Mouse (Mus musculus) skeletal muscle tissue, adult 2 months (tissue): ENCODE data around the gene Pnliprp2.

Experiments
- DNase-seq: peaks from one replicate; pipeline ENCODE4 v3.0.0-alpha.2; 2012; ENCODE audit warnings: low read depth, low spot score

Gene Pnliprp2

DNA sequence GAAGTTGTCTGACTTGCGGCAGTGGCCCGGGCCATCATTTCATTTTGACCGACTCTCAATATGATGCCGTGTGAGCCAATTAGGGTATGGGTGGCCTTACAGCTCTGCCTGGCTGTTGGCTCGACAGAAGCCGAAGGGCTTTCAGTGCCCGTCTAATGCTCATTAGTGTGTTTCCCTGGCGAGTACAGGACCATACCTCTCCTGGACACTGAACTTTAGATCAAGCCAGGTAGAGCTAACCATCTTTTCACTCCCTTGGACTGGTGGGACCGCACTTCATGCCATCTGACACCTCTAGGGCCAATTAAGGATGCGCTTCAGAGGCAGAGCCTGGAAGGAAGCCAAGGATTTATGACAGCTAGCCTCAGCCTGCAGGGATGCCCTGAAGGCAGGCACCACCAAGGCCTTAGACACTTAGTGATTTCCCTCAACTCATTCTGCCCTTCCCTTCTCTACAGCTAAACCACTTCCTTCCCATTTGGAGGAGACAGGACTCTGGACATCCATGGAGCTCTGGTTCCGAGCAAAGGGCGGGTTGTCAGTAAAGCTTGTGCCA is 35.7 kb downstream of the Pnliprp2 start:
- DNase-seq, result no peak

DNA sequence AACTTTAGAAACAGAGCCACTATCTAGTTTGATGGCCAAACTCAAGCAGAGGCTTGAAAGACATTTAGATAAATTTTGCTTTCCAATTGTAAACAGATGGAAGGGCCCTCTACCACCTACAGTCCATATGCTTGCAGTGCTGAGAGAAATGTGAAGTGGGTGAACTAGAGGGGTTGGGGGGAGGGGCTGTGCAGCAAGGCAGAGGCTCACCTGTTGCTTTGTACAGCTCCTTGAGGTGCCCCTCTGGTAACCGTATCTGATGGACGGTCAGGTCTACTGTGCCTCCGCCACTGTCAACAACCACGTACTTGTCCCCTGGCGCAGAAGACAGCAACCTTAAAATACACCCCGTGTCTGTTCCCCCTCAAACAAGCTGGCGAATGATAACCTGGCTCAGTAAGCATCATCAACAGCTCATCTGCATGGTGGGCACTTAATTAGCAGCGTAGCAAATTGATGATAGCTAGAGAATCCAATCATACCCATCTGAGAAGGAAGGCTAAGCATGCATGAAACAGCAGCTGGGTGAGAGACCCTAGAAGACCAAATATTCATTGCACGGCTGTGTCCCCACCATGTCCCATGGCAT is 45.8 kb downstream of the Pnliprp2 start:
- no peak for DNase-seq

DNA sequence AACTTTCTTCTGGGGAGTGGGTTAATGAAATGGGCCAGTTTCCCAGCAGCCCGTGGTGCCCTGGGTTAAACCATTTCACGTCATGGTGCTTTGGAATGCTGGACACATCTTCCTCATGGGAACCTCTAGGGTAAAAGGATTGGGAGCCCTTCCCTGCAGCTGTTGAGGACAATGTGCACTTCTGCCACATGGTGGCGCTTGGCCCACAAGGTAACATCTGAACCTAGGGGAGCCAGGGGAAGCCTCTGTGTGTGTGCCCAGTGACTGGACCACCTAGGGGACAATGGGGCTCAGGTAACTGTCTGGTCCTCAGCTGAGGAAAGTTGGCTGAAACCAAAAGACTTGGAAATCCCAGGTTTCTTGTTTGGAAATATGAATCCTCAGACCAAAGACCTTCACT is 46.8 kb downstream of the Pnliprp2 start:
- DNase-seq, result peak; percentile 49

DNA sequence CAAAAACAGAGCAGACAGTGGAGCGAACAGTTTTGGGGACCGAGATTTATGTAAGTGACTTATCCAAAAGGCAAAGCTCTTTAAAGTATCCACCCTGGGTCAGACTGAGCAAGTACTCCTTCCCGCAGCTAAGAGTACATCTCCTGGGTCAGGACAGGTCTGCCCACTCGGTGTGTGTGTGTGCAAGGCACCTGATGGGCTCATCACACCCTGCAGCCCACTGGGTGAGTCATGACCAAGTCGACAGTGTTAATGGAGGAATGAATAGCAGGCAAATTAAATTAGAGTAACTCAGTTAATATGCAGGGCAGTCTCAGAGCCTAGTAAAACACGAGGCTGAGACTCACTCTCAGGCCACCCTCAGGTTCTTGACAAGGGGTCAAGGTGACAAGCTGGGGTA is 49.3 kb downstream of the Pnliprp2 start:
- DNase-seq, result no peak

DNA sequence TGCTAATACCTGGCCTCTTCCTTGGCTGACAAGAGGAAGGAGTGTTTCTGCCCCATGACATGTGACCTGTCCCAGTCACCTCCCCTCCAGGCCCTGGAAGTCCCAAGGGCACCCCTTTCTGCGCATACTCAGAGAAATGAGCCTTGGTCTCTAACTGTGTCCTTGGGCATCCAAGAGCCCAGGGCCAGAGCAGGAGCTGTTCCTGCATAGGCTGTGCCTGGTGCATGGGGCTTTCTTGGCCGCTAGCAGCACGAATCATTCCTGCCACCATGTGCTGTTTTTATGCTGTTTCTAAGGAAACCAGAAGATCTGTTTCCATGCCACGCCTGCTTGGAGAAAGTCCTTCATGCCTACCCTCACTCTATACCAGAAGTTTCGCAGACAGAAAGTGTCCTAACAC is 51.0 kb downstream of the Pnliprp2 start:
- no peak for DNase-seq

DNA sequence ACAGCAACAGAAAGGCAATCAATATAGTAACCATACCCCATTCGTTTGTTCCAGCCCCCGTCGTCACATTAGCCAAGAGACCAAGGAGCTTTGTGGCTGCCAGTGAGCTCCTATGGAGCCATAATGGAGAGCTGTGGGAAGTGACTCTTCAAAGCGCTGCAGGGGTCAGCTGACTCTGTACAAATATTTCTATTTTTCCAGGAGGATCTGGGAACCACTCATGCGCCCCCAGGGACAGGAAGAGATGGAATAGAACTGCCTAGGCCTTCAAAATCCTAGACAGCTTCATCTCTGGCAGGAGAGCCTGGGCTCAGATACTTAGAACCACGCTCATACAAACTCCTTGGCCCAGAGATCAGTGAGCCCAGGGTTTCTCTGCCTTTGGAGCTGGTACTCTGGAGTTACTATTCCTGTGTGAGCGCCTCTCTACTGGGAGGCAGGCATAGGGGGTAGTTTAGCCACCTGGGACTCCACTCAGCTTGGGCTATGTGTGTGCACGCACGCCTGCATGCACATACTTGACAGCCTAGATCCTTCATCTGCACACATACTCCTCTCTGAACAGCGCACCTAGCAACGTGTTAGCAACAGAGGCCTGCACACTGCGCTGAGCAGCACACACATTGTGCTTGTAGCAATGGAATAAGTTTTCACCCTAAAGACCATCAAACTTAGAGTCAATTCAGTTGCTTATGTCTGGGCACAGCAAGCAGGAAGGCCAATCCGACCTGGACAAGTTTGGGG is 55.8 kb downstream of the Pnliprp2 start:
- no peak for DNase-seq

DNA sequence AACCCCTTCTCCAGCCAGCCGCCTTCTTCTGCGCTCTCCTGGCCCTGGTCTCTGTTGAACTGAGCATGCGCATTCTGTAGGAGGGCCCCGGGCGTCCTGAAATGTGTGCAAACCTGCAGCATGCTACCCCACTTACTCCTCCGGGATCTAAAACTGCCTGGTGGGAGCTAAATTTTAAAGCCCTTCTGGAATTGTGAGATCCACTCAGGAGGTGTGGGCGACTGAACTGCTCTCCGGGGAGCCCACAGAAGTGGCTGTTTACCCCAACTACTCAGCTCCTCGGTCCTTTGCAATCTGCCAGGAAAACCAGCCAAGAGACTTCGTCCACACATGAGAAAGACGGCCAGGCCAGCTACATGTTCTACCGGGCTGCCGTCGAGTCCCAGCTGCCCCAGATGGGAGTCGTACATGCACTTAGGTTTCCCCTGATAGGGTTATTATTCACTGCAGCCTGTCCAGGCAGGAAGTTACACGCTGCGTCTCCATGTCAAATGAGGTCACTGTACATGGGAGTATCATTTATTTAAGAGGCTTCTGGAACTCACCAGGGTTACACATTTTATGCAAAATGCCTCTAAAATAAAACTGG is 57.0 kb downstream of the Pnliprp2 start:
- peak; percentile 56 for DNase-seq

DNA sequence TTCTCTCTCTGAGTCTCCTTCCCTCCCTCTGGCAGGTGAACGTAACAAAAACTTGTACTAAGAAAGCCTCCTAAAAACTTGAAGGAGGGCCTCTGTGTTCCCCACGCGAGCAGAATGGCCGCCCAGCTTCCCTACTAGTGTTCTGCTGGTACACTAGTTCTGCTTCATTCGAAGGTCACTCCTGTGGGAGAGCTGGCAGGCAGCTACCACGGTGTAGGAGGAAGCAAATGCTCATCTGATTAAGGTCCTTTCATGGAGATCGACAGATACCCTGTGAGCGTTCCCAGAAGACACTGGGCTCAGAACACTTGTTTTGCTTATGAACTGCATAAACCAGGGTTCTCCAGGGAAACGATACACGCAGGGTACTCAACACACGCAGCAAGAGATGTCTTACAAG is 57.9 kb downstream of the Pnliprp2 start:
- DNase-seq, result no peak

DNA sequence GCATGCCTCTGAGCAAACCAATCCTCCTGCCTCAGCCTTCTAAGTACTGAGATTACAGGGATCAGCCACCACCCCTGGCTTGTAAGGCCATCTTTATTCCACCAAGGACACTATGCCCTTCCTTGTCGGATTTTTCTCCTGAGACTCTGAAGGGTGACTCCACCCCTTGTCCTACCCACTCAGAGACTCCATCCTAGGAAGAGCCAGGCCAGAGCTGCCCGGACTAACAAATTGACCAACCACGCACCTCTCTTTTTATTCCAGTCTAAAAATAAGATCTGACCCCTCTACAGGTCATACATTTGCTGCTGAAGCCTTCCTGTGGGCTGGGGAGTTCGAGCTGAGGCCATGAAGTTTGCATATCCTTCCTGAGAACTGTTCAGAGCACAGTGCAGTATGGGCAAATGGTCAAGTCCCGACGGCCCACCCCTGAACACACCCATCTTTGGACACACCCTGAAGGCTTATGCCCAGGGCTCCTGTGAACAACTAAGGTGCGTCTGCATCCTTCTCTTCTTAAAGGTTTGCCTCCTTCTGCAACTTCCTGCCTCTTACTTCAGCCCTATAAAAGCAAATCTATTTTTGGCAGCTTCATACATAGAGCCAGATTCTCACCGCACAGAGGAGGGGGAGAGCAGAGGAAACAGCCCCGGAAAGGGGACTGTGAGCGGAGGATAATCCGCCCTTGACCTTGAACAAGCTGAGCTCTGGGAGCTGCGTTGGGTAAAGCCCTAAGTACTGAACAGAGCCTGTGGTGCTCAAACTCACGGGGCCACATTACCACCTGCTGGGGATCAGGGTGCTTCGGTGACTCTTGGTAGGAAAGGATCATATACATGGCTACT is 59.3 kb downstream of the Pnliprp2 start:
- peak; percentile 27 for DNase-seq

DNA sequence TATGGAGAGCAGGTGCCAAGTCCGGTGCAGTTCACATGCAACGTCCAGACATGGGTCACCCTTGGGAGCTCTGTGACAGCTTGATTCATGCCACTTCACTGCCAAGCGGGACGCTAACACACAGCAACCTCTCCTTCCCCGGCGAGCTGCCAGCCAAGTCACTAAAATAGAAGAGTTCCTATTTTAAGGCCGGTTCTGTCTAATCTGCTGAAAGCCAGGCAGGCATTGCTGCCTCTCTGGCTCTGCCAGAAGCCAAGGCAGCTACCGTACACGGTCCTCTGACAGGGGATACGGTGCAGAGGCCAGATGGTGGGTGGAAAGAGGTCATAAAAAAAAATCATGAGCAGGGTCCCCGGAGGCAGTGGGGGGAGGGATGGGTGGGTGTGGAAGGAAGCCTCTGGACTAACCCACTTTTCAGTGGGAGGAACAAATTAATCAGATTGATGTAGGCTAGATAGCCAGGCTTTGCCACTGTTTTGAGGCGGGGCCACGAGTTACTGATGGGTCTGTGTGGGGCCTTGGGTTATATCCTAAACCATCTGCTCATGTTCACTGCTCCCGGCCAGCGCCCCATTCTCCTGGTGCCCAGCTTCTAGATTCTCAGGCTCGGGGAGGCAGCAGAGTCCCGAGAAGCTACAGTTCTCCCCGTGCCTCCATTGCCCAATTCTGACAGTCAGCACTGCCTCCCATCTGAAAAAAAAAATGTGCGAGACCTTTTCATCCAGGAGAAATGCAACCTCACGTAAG is 63.1 kb downstream of the Pnliprp2 start:
- peak; percentile 91 for DNase-seq

DNA sequence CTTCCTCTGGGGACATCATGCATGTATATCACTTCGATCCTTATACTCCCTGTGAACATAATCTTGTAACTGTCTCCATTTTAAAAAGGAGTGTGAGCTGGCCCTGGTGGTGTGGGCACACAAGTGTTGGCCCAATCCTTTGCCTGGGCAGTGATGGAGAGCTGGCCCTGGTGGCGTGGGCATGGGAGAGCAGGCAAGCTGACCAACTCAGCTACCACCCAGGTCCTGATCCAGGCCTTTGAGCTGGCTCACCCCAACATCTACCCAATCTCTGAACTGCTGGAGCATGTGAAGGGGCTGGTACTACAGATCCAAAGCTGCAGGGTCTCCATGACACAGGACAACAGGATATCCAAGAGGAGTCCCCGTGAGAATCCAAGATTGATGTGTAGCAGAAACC is 63.8 kb downstream of the Pnliprp2 start:
- DNase-seq, result no peak

DNA sequence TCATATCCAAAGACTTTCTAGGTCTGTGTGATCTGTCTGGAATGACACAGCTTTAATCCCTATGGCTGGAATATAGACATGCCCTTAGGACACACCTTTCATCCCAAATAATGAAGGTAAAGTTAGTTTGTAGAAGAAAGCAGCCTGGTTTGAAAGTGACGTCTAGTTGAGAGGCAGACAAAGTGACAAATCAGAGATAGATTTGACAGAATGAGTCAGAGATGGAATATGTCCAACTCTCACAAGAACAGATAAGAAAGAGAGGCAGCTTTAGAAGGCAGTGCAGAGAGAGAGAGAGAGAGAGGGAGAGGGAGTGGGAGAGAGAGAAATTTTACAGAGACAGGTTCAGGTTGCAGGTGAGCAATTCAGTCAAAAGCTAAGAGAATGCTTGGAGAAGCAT is 64.8 kb downstream of the Pnliprp2 start:
- DNase-seq, result no peak
